In genomic region chr17:79745051-79745731, GRCm38 (mm10) we compare ENCODE assay signal across 18 mouse cellular contexts. TPM values are rescaled to one million over a fixed set of nuclear protein-coding genes. Genes with fewer than 3 reads are reported as not detected.
A peak's percentile ranks its signal among the peaks of the same experiment; 100 is the strongest.
DNase-seq lines count a peak whose midpoint lies in the region; ATAC-seq lines count a peak whose summit lies in the region.
"Had no signal": no experiment of that assay in that cellular context is flagged by ENCODE, and none has a peak within 500 bp of the region (broad histone marks: within the 10 kb centered on the region; RNA-seq: fewer than 3 reads in every experiment).

No protein-coding gene starts in this region.

- DNase-seq in lung, postnatal 36 days: peak; percentile 17
- DNase-seq in lung, postnatal 4 days: no peak
- peak; percentile 58 for DNase-seq in adipocyte (ENCODE audit: low spot score)
- peak; percentile 20 for DNase-seq in yolk sac, embryonic 10.5 days (ENCODE audit: low spot score)
- no peak for DNase-seq in midbrain, embryonic 14.5 days
- DNase-seq in right cerebral cortex, adult 2 months (ENCODE audit: low spot score in 2 of 2): no peak
- DNase-seq: cerebellum, adult 9-10 months; heart, postnatal 10 days; right cerebral cortex, adult 18-20 months; thymus, postnatal 36 days had no signal

- no peak overlapping the region for H3K9ac ChIP-seq in kidney, embryonic 15.5 days
- no peak overlapping the region for H3K9ac ChIP-seq in midbrain, embryonic 14.5 days (replicated peaks; ENCODE audit: low read length)
- H3K9ac ChIP-seq: hindbrain, embryonic 13.5 days; limb, embryonic 13.5 days; liver, embryonic 15.5 days; neural tube, embryonic 12.5 days had no signal

- H3K27ac ChIP-seq in kidney, embryonic 15.5 days: peak overlapping the region; percentile 43
- no peak overlapping the region for H3K27ac ChIP-seq in midbrain, embryonic 14.5 days (replicated peaks; ENCODE audit: low read depth, low read length)
- H3K27ac ChIP-seq: hindbrain, embryonic 13.5 days; limb, embryonic 13.5 days; liver, embryonic 15.5 days; midbrain, embryonic 10.5 days; neural tube, embryonic 12.5 days had no signal

- no peaks in the 10 kb centered on the region for H3K27me3 ChIP-seq in kidney, embryonic 15.5 days
- no peaks in the 10 kb centered on the region for H3K27me3 ChIP-seq in midbrain, embryonic 14.5 days (ENCODE audit: control insufficient read depth, insufficient read depth, low read length)
- H3K27me3 ChIP-seq: liver, embryonic 15.5 days; neural tube, embryonic 12.5 days had no signal

- H3K4me3 ChIP-seq in kidney, embryonic 15.5 days (replicated peaks): no peak overlapping the region
- no peak overlapping the region for H3K4me3 ChIP-seq in midbrain, embryonic 14.5 days (replicated peaks; ENCODE audit: low read depth, low read length)
- H3K4me3 ChIP-seq: hindbrain, embryonic 13.5 days; limb, embryonic 13.5 days; liver, embryonic 15.5 days; midbrain, embryonic 10.5 days; neural tube, embryonic 12.5 days had no signal

- 30% methylated on average over 13 of the region's 13 CpGs for WGBS in kidney, embryonic 15.5 days
- WGBS in midbrain, embryonic 14.5 days: 72% methylated on average over 13 of the region's 13 CpGs

- H3K9me3 ChIP-seq in kidney, embryonic 15.5 days (replicated peaks): no peaks in the 10 kb centered on the region; the same call in 1 of the 2 replicates
- H3K9me3 ChIP-seq in midbrain, embryonic 14.5 days (ENCODE audit: control insufficient read depth, low read length): no peaks in the 10 kb centered on the region; the same call in 1 of the 2 replicates
- H3K9me3 ChIP-seq: hindbrain, embryonic 13.5 days; liver, embryonic 15.5 days; neural tube, embryonic 12.5 days had no signal

- ATAC-seq in kidney, embryonic 15.5 days (replicated peaks; ENCODE audit: low FRiP score): no peak
- ATAC-seq in midbrain, embryonic 14.5 days (ENCODE audit: low FRiP score, low TSS enrichment): no peak
- ATAC-seq: forebrain, embryonic 16.5 days had no signal

- H3K4me1 ChIP-seq in kidney, embryonic 15.5 days: peaks cover 38% of the 10 kb centered on the region
- H3K4me1 ChIP-seq in midbrain, embryonic 14.5 days (ENCODE audit: control insufficient read depth, insufficient read depth, low read length): no peaks in the 10 kb centered on the region
- H3K4me1 ChIP-seq: limb, embryonic 13.5 days; liver, embryonic 15.5 days had no signal

- no peaks in the 10 kb centered on the region for H3K36me3 ChIP-seq in kidney, embryonic 15.5 days
- no peaks in the 10 kb centered on the region for H3K36me3 ChIP-seq in midbrain, embryonic 14.5 days (ENCODE audit: control insufficient read depth, insufficient read depth, low read length)
- H3K36me3 ChIP-seq: hindbrain, embryonic 13.5 days; limb, embryonic 13.5 days; liver, embryonic 15.5 days; midbrain, embryonic 10.5 days; neural tube, embryonic 12.5 days had no signal

- no peak overlapping the region for H3K4me2 ChIP-seq in kidney, embryonic 15.5 days
- no peak overlapping the region for H3K4me2 ChIP-seq in midbrain, embryonic 14.5 days (ENCODE audit: low read length)
- H3K4me2 ChIP-seq: heart, embryonic 11.5 days; hindbrain, embryonic 13.5 days; limb, embryonic 13.5 days; liver, embryonic 15.5 days; neural tube, embryonic 12.5 days had no signal

RNA-seq across cellular contexts. Expression of gene Cyp1b1, which starts 30.3 kb away (rescaled TPM):
- polyA plus RNA-seq in kidney, embryonic 15.5 days (2015; fragmentation: Nextera tagmentation; extraction: Ambion mirVana): 16.5 and 17.2 TPM in 2 replicates
- polyA plus RNA-seq in midbrain, embryonic 14.5 days (2014; fragmentation: Nextera tagmentation; extraction: Ambion mirVana): 0.18 and 9.2 TPM in 2 replicates

Comparison
In these comparisons a context has a peak if more than half of its experiments do, and no peak if none do; other contexts are left out.
1. DNase-seq: peak in lung, postnatal 36 days (single experiment), adipocyte (single experiment) and yolk sac, embryonic 10.5 days (single experiment); none in lung, postnatal 4 days (0 of 2), midbrain, embryonic 14.5 days (single experiment) and right cerebral cortex, adult 2 months (0 of 2).